Mouse (Mus musculus): ENCODE measurements around the gene Hpcal1. TPM values are rescaled to one million over a fixed set of nuclear protein-coding genes. Genes with fewer than 3 reads are reported as not detected.

Gene Hpcal1
- polyA plus RNA-seq, 1 experiment: not detected

DNA sequence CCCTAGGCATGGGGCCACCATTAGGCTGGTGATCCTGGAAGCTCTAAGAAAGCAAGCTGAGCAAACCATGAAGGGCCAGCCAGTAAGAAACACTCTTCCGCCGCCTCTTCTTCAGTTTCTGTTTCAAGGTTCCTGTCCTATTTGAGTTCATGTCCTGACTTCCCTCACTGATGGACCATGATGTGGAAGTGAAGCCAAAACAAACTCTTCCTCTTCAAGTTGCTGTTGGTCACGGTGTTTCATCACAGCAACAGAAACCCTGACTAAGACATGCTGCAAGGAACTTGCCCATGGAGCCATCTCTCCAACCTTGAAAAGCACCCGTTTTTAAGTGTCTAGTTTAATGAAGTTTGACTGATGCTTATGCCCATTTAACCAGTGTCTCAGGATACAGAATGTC, 11.1 kb upstream of the Hpcal1 start:
- 90% methylated on average over 4 of the region's 4 CpGs for WGBS
- H3K4me1 ChIP-seq (ENCODE audit: control insufficient read depth, insufficient read depth, low read length): no peaks in the 10 kb centered on the region
- H3K4me3 ChIP-seq (ENCODE audit: insufficient read depth, low read depth, low read length): no peak overlapping the region
- H3K27ac ChIP-seq (ENCODE audit: insufficient read depth, low read depth, low read length): no peak overlapping the region
- TF ChIP-seq CTCF (IDR thresholded peaks at IDR 0.05; ENCODE audit: insufficient read depth, low read depth, low read length) (no peak), POLR2A (IDR thresholded peaks at IDR 0.05; ENCODE audit: insufficient read depth, low read depth, low read length) (no peak)

GRCm38 (mm10) chr12:17682161-17682560, 8.5 kb upstream of the Hpcal1 start:
- WGBS: 90% methylated on average over 2 of the region's 2 CpGs
- H3K4me3 ChIP-seq (ENCODE audit: insufficient read depth, low read depth, low read length): no peak overlapping the region
- no peak for TF ChIP-seq CTCF (IDR thresholded peaks at IDR 0.05; ENCODE audit: insufficient read depth, low read depth, low read length)
- TF ChIP-seq POLR2A (IDR thresholded peaks at IDR 0.05; ENCODE audit: insufficient read depth, low read depth, low read length): no peak

GRCm38 (mm10) chr12:17684315-17684714, 6.3 kb upstream of the Hpcal1 start:
- H3K4me1 ChIP-seq (ENCODE audit: control insufficient read depth, insufficient read depth, low read length): peaks cover 1% of the 10 kb centered on the region
- WGBS: 100% methylated on average over 1 of the region's 1 CpGs
- no peak for TF ChIP-seq CTCF (IDR thresholded peaks at IDR 0.05; ENCODE audit: insufficient read depth, low read depth, low read length)
- no peak for TF ChIP-seq POLR2A (IDR thresholded peaks at IDR 0.05; ENCODE audit: insufficient read depth, low read depth, low read length)
- no peak overlapping the region for H3K4me3 ChIP-seq (ENCODE audit: insufficient read depth, low read depth, low read length)
- H3K27ac ChIP-seq (ENCODE audit: insufficient read depth, low read depth, low read length): no peak overlapping the region

More at GRCm38 (mm10) chr12:17682161-17682560, 8.5 kb upstream of the Hpcal1 start:
- no peaks in the 10 kb centered on the region for H3K4me1 ChIP-seq (ENCODE audit: control insufficient read depth, insufficient read depth, low read length)
- no peak overlapping the region for H3K27ac ChIP-seq (ENCODE audit: insufficient read depth, low read depth, low read length)

DNA sequence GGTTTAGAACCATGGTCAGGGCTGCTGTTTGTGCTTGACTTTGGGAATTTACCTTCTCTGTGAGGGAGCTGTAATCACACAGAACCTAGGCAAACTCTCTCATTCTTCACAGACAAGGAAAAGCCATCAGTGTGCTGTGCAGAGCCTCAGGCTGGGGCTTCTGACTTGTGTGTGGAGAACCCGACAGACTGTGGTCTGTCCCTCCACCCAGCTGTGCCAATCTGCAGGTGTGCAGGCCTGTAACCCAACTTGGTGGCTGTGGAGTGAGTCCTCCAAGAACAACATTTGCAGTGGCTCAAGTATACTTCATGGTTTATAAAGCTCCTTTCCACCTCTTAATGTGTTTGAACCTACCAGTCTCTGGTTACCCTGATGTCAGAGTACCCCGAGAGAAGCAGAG, 4.5 kb upstream of the Hpcal1 start:
- WGBS: 87% methylated on average over 2 of the region's 2 CpGs
- Histone ChIP-seq H3K4me1 (ENCODE audit: control insufficient read depth, insufficient read depth, low read length) (peaks cover 12% of the 10 kb centered on the region), H3K27ac (ENCODE audit: insufficient read depth, low read depth, low read length) (no peak overlapping the region), H3K4me3 (ENCODE audit: insufficient read depth, low read depth, low read length) (no peak overlapping the region)
- TF ChIP-seq POLR2A (IDR thresholded peaks at IDR 0.05; ENCODE audit: insufficient read depth, low read depth, low read length) (no peak), CTCF (IDR thresholded peaks at IDR 0.05; ENCODE audit: insufficient read depth, low read depth, low read length) (no peak)

GRCm38 (mm10) chr12:17688913-17689312, 1.7 kb upstream of the Hpcal1 start:
- TF ChIP-seq POLR2A (IDR thresholded peaks at IDR 0.05; ENCODE audit: insufficient read depth, low read depth, low read length) (no peak), CTCF (IDR thresholded peaks at IDR 0.05; ENCODE audit: insufficient read depth, low read depth, low read length) (no peak)
- 96% methylated on average over 3 of the region's 3 CpGs for WGBS
- H3K4me1 ChIP-seq (ENCODE audit: control insufficient read depth, insufficient read depth, low read length): peaks cover 25% of the 10 kb centered on the region
- no peak overlapping the region for H3K4me3 ChIP-seq (ENCODE audit: insufficient read depth, low read depth, low read length)
- H3K27ac ChIP-seq (ENCODE audit: insufficient read depth, low read depth, low read length): no peak overlapping the region

- H3K4me1 ChIP-seq (ENCODE audit: control insufficient read depth, insufficient read depth, low read length): peaks cover 25% of the 10 kb centered on the region
- 18% methylated on average over 20 of the region's 20 CpGs for WGBS
- TF ChIP-seq POLR2A (IDR thresholded peaks at IDR 0.05; ENCODE audit: insufficient read depth, low read depth, low read length) (no peak), CTCF (IDR thresholded peaks at IDR 0.05; ENCODE audit: insufficient read depth, low read depth, low read length) (no peak)
- H3K27ac ChIP-seq (ENCODE audit: insufficient read depth, low read depth, low read length): no peak overlapping the region
- peak overlapping the region; percentile 55 for H3K4me3 ChIP-seq (ENCODE audit: insufficient read depth, low read depth, low read length)
Measured at GRCm38 (mm10) chr12:17689931-17690563, 609 bp upstream of the Hpcal1 start.

DNA sequence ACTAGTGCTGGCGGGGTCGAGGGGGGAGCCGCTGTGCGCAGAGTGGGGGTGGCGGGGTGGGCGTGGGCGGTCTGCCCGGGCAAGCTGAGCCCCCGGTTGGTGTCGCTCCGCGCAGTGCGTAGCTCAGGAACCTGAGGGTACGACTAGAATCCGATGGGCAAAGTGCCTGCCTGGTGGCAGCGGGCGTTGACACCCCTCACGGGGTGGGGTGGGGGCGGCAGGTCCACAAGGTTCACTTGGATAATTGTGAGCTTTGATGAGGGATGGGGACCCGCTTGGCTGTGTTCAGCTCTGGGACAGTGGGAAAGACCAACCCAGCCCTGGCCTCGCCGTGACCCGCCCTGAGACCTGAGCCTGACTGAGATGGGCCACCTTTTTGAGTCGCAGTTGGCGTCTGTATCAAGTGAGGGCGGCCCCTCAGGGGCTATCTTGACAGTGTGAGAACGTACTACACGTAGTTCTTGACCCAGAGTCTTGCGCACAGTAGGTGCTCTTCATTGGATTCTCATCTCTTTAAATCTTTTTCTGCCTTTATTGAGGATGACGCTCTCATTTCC, 742 bp downstream of the Hpcal1 start:
- Histone ChIP-seq H3K27ac (ENCODE audit: insufficient read depth, low read depth, low read length) (no peak overlapping the region), H3K4me1 (ENCODE audit: control insufficient read depth, insufficient read depth, low read length) (peaks cover 25% of the 10 kb centered on the region), H3K4me3 (ENCODE audit: insufficient read depth, low read depth, low read length) (peak overlapping the region; percentile 55)
- TF ChIP-seq CTCF (IDR thresholded peaks at IDR 0.05; ENCODE audit: insufficient read depth, low read depth, low read length) (no peak), POLR2A (IDR thresholded peaks at IDR 0.05; ENCODE audit: insufficient read depth, low read depth, low read length) (no peak)
- 1% methylated on average over 30 of the region's 30 CpGs for WGBS

DNA sequence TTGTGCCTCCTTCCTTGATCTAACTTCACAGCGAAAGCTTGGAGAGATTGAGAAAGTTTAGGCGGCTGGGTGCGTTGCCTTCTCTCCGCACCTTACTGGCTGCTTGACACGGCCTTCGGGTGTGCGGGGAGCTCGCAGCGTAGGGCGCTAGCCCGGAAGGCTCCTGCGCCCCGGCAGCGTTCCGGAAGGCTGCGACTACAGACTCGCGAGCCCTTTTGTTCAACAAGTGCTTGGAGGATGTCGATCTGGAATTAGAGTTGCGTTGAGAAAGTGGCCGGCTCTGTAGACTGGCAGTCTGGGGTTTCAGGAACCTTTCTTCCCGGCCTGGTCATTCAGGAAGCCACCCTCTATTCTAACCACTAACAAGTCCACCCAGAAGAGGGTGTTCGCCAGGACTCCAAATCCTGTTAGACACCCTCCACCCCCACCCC, 1.2 kb downstream of the Hpcal1 start:
- under 1% methylated on average over 23 of the region's 23 CpGs for WGBS
- Histone ChIP-seq H3K4me3 (ENCODE audit: insufficient read depth, low read depth, low read length) (peak overlapping the region; percentile 55), H3K27ac (ENCODE audit: insufficient read depth, low read depth, low read length) (no peak overlapping the region), H3K4me1 (ENCODE audit: control insufficient read depth, insufficient read depth, low read length) (peaks cover 25% of the 10 kb centered on the region)
- no peak for TF ChIP-seq CTCF (IDR thresholded peaks at IDR 0.05; ENCODE audit: insufficient read depth, low read depth, low read length)
- TF ChIP-seq POLR2A (IDR thresholded peaks at IDR 0.05; ENCODE audit: insufficient read depth, low read depth, low read length): no peak

GRCm38 (mm10) chr12:17692356-17692755, 1.7 kb downstream of the Hpcal1 start:
- TF ChIP-seq CTCF (IDR thresholded peaks at IDR 0.05; ENCODE audit: insufficient read depth, low read depth, low read length): no peak
- Histone ChIP-seq H3K27ac (ENCODE audit: insufficient read depth, low read depth, low read length) (no peak overlapping the region), H3K4me1 (ENCODE audit: control insufficient read depth, insufficient read depth, low read length) (peaks cover 25% of the 10 kb centered on the region), H3K4me3 (ENCODE audit: insufficient read depth, low read depth, low read length) (no peak overlapping the region)
- WGBS: 42% methylated on average over 5 of the region's 5 CpGs

Measured in olfactory bulb, adult 2 months (tissue).